17 mouse cellular contexts compared by ENCODE assay signal in the genomic region with DNA sequence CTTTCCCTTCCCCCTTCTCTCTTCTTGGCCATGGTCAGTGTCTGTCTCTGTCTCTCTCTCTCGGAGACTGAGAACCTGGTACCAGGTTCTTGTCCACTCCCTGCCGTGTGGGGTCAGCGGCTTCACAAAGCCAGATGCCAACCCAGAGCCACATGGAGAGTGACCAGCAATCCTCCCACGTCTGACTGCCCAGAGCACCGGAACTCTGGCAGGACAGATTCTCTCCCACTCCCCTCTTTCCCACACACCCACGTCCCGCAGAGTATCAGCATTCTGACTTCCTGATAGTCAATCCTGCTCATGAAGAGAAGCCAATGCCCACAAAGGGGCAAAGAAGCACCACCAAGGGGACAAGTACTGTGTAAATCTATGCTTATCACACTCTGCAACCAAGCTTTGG. TPM values are rescaled to one million over a fixed set of nuclear protein-coding genes. Genes with fewer than 3 reads are reported as not detected.
DNase-seq lines count a peak whose midpoint lies in the region; ATAC-seq and TF ChIP-seq lines count a peak whose summit lies in the region.
"Had no signal": no experiment of that assay in that cellular context is flagged by ENCODE, and none has a peak within 500 bp of the region (broad histone marks: within the 10 kb centered on the region; RNA-seq: fewer than 3 reads in every experiment).

No protein-coding gene starts in this region.

- 0 out of 2 replicates have a peak overlapping the region, but pooled peaks have one; percentile 22 for H3K27ac ChIP-seq in heart, embryonic 11.5 days (ENCODE audit: low read depth, low read length)
- H3K27ac ChIP-seq in layer of hippocampus, adult 2 months: peak overlapping the region; percentile 29; the same call in 1 of the 2 replicates
- H3K27ac ChIP-seq in hindbrain, postnatal 0 days: no peak overlapping the region

- H3ac ChIP-seq in C2C12 (ENCODE audit: control insufficient read depth, insufficient read length, low read depth): peak overlapping the region; percentile 30

- WGBS in heart, embryonic 11.5 days (ENCODE audit: insufficient replicate concordance): 71% methylated on average over 7 of the region's 7 CpGs
- WGBS in hindbrain, postnatal 0 days: 63% methylated on average over 7 of the region's 7 CpGs

- no peaks in the 10 kb centered on the region for H3K9me3 ChIP-seq in heart, embryonic 11.5 days (replicated peaks; ENCODE audit: control insufficient read depth, low read length)
- no peaks in the 10 kb centered on the region for H3K9me3 ChIP-seq in hindbrain, postnatal 0 days (ENCODE audit: low read length)

- no peak for DNase-seq in heart, postnatal 10 days
- no peak for DNase-seq in layer of hippocampus, adult 2 months (ENCODE audit: low spot score in 2 of 2)
- no peak for DNase-seq in layer of hippocampus, adult 18-20 months (ENCODE audit: low spot score in 2 of 2)
- DNase-seq in hindbrain, postnatal 0 days (ENCODE audit: low spot score): no peak
- no peak for DNase-seq in thymus, postnatal 0 days (ENCODE audit: low spot score)
- no peak for DNase-seq in left cerebral cortex, adult 18-20 months (ENCODE audit: low spot score in 2 of 2)
- DNase-seq: adrenal gland, adult 8-10 months; cerebellum, postnatal 25 days; gastrocnemius, postnatal 14 days; lung, postnatal 36 days; retina, postnatal 1 day; thymus, postnatal 25 days had no signal

- H3K79me2 ChIP-seq in C2C12 (ENCODE audit: control insufficient read depth, insufficient read depth): peaks cover 84% of the 10 kb centered on the region

- H3K79me3 ChIP-seq in C2C12 (ENCODE audit: low read depth): peaks cover 74% of the 10 kb centered on the region

- H3K4me2 ChIP-seq in heart, embryonic 11.5 days: peak overlapping the region; percentile 20; the same call in 1 of the 2 replicates
- H3K4me2 ChIP-seq in hindbrain, postnatal 0 days (ENCODE audit: low read depth, low read length): no peak overlapping the region

- no peak overlapping the region for H3K9ac ChIP-seq in heart, embryonic 11.5 days (ENCODE audit: low read depth, low read length)
- H3K9ac ChIP-seq in hindbrain, postnatal 0 days (replicated peaks; ENCODE audit: low read length): peak overlapping the region; percentile 38

- no peaks in the 10 kb centered on the region for H3K27me3 ChIP-seq in heart, embryonic 11.5 days (ENCODE audit: control insufficient read depth, insufficient read depth, low read length)
- H3K27me3 ChIP-seq in C2C12 (ENCODE audit: control insufficient read depth, insufficient read depth, insufficient read length): no peaks in the 10 kb centered on the region
- H3K27me3 ChIP-seq in hindbrain, postnatal 0 days (ENCODE audit: insufficient read depth, low read length): no peaks in the 10 kb centered on the region
- H3K27me3 ChIP-seq: Patski had no signal

- intact Hi-C loops in heart, postnatal 10 days (cut with DNase I): no loop called here

- peaks cover 35% of the 10 kb centered on the region for H3K4me1 ChIP-seq in heart, embryonic 11.5 days (ENCODE audit: control insufficient read depth, insufficient read depth, low read length)
- H3K4me1 ChIP-seq in hindbrain, postnatal 0 days (ENCODE audit: insufficient read depth, low read length): peaks cover 19% of the 10 kb centered on the region

- TF ChIP-seq CTCF in layer of hippocampus, adult 2 months (conservative IDR thresholded peaks at IDR 0.05): no peak
- no peak for TF ChIP-seq CTCF in C2C12 (IDR thresholded peaks at IDR 0.05; ENCODE audit: control insufficient read depth, insufficient read depth, insufficient read length)
- TF ChIP-seq CTCF in hindbrain, postnatal 0 days (IDR thresholded peaks at IDR 0.05; ENCODE audit: low read depth): no peak

- no peak overlapping the region for H3K4me3 ChIP-seq in heart, embryonic 11.5 days (ENCODE audit: low read depth, low read length)
- H3K4me3 ChIP-seq in layer of hippocampus, adult 2 months: no peak overlapping the region
- H3K4me3 ChIP-seq in C2C12 (ENCODE audit: insufficient read depth, poor library complexity, severe bottlenecking): no peak overlapping the region
- no peak overlapping the region for H3K4me3 ChIP-seq in hindbrain, postnatal 0 days (ENCODE audit: low read length)
- H3K4me3 ChIP-seq: erythroblast, embryonic 14.5 days had no signal

- ATAC-seq in heart, embryonic 11.5 days (replicated peaks; ENCODE audit: insufficient number of reproducible peaks, low FRiP score, low TSS enrichment): no peak
- no peak for ATAC-seq in hindbrain, postnatal 0 days
- ATAC-seq: inflammation-experienced regulatory T-cells, adult 6 months; Patski had no signal

- peaks cover 55% of the 10 kb centered on the region for H3K36me3 ChIP-seq in heart, embryonic 11.5 days (ENCODE audit: control insufficient read depth, insufficient read depth, low read length)
- H3K36me3 ChIP-seq in C2C12 (ENCODE audit: control insufficient read depth, insufficient read depth): peaks cover 96% of the 10 kb centered on the region
- H3K36me3 ChIP-seq in hindbrain, postnatal 0 days (ENCODE audit: insufficient read depth, low read length): peaks cover 40% of the 10 kb centered on the region

TF ChIP-seq in C2C12, 6 proteins besides CTCF, POLR2A, EP300 and RAD21:
- TF ChIP-seq MYOD1 (IDR thresholded peaks at IDR 0.05; ENCODE audit: control insufficient read depth, insufficient read length, low read depth): no peak
- TF ChIP-seq MAX (IDR thresholded peaks at IDR 0.05): no peak
- TF ChIP-seq CEBPB (IDR thresholded peaks at IDR 0.05; ENCODE audit: low read depth): no peak
- TF ChIP-seq USF1 (IDR thresholded peaks at IDR 0.05; ENCODE audit: low read depth): no peak
- no peak for TF ChIP-seq FOSL1 (IDR thresholded peaks at IDR 0.05; ENCODE audit: insufficient read depth, low read length, poor library complexity, severe bottlenecking)
- TF ChIP-seq MYOG (IDR thresholded peaks at IDR 0.05; ENCODE audit: control insufficient read depth, extremely low read depth, insufficient read length): no peak

RNA-seq across cellular contexts. Expression of a gene that starts 7.6 kb away (rescaled TPM):
- 154 and 190 TPM in 2 replicates for polyA plus RNA-seq in heart, embryonic 11.5 days (2014; fragmentation: Nextera tagmentation; extraction: Ambion mirVana)
- total RNA-seq in heart, postnatal 10 days (2021): 100 to 1,000 TPM; 144 to 150 TPM
- total RNA-seq in layer of hippocampus, adult 2 months (2021): 100 to 1,000 TPM; 103 to 106 TPM
- 100 to 1,000 TPM; 105 to 107 TPM for total RNA-seq in layer of hippocampus, adult 18-20 months (2021)
- 183 TPM for polyA plus RNA-seq in C2C12 (2012; fragmentation: generic; extraction: Trizol)
- 165 and 209 TPM in 2 replicates for total RNA-seq in hindbrain, postnatal 0 days (2014; rRNA removed)
- 69.3 and 73.8 TPM in 2 replicates for polyA plus RNA-seq in hindbrain, postnatal 0 days (2015; fragmentation: Nextera tagmentation; extraction: Ambion mirVana)
- polyA plus RNA-seq in thymus, postnatal 0 days (2015; fragmentation: Nextera tagmentation; extraction: Ambion mirVana): 75.0 and 79.4 TPM in 2 replicates
- total RNA-seq in left cerebral cortex, adult 18-20 months (2021): 100 to 1,000 TPM; 113 to 116 TPM
